Mouse (Mus musculus) gastrocnemius, adult 2 months (tissue): ENCODE data around the gene Prr23a3. TPM values are rescaled to one million over a fixed set of nuclear protein-coding genes. Genes with fewer than 3 reads are reported as not detected.

Experiments
- DNase-seq: peaks from one replicate; pipeline ENCODE4 v3.0.0; 2022
- H3K27ac ChIP-seq: fragments of 200-600 bp; 2 replicates; pipeline ENCODE4 v1.8.1; 2022; ENCODE audit warnings: mild to moderate bottlenecking
- H3K4me3 ChIP-seq: fragments of 200-600 bp; 2 replicates; pipeline ENCODE4 v1.8.1; 2022; ENCODE audit warnings: mild to moderate bottlenecking, moderate library complexity
- CTCF ChIP-seq: fragments of 200-600 bp; IDR thresholded peaks from 2 replicates; pipeline ENCODE4 v1.8.1; 2022; ENCODE audit warnings: antibody characterized with exemption, mild to moderate bottlenecking, moderate library complexity
- intact Hi-C: fragments of 180-260 bp; cut with DNase I; formaldehyde crosslinking; loops from one replicate; pipeline ENCODE4 v1.15.1; 2025
- long read RNA-seq, 2 experiments: library from polyadenylated mRNA; stranded (forward); transcript quantifications; one replicate each; pipeline ENCODE4 v2.0.0; 2021
- total RNA-seq, 2 experiments: library from RNA; stranded (reverse); gene quantifications; 2 replicates each; pipeline ENCODE4 v1.2.3; 2021

Prr23a3 gene
- not detected for total RNA-seq
- long read RNA-seq, experiment 1 = 0 reads
- long read RNA-seq, experiment 2 = 0 reads

DNA sequence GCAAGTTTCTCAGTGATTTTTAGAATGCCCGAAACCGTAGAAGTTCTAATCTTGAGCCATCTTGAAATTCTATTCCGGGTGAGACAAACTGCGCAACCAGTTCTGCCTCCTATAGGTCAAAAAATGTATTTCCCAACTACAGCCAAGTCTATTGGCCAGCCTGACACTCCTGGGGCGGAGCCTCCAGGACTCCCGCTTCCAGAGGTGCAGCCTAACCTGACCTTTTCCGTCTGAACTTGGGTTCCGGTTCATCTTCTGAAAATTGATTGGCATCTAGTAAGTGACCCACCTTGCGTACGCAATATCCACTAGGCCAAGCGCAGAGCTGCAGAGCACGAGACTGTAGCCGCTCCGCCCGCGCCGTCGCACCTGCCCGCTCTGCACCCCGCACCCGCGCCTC lies at the start of gene Prr23a3:
Gene Prr23a3, plus strand, starts transcription at position 197 of the 400 bp plus-strand sequence.
- DNase-seq = no peak
- Histone ChIP-seq H3K27ac (no peak within 1 kb of the TSS), H3K4me3 (no peak within 1 kb of the TSS)
- TF ChIP-seq CTCF = no peak
- intact Hi-C loops = no loop called here

GRCm38 (mm10) chr9:98816066-98816465 lies 48.5 kb upstream of the Prr23a3 start:
- DNase-seq = no peak
- intact Hi-C loops = loop anchor here (10.0 kb wide), 1 partner anchor 171 kb away; no protein-coding TSS in a partner anchor
- no peak for TF ChIP-seq CTCF
- Histone ChIP-seq H3K27ac (no peak overlapping the region), H3K4me3 (no peak overlapping the region)

DNA sequence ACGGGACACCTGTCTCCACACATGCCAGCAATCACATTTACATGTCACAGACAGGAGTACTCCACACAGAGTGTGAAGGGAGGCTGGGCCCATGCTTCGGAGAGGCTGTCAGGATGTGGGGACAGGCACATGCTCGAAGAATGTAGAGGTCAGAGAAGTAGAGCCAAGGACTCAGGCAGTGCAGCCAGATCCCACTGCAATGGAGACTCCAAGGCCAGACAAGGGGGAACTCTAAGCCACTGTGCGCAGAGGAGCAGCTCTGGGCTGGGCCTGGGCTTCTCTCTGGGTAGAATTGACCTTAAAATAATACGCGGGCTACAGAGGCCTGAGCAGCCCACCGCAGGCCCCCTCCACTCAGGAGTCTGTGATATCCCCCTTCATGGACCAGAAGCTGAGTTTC lies 47.0 kb upstream of the Prr23a3 start:
- Histone ChIP-seq H3K27ac (no peak overlapping the region), H3K4me3 (no peak overlapping the region)
- TF ChIP-seq CTCF = no peak
- intact Hi-C loops = loop anchor here (10.0 kb wide), 1 partner anchor 173 kb away; no protein-coding TSS in a partner anchor
- DNase-seq = no peak

DNA sequence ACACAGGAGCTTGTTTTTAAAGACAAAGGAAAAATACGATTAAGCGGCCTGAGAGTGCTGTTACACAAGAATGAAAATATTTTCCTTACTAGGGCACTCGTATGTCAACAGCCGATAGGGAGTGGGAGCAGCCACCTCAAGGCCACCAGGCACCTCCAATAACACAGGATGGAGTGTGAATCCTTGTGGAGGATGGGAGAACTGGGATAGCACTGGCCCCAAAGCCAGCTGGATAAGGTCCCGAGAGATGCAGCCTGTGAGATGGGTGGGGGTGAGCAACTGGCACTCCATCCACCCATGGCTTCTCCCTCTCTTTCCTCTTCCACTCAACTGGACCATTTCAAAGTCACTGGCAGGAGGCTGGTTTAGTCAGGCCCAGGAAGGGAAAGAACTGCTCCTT lies 45.6 kb upstream of the Prr23a3 start:
- no peak for TF ChIP-seq CTCF
- H3K4me3 ChIP-seq = no peak overlapping the region
- intact Hi-C loops = loop anchor here (10.0 kb wide), 1 partner anchor 174 kb away; no protein-coding TSS in a partner anchor
- DNase-seq = no peak
- H3K27ac ChIP-seq = no peak overlapping the region

DNA sequence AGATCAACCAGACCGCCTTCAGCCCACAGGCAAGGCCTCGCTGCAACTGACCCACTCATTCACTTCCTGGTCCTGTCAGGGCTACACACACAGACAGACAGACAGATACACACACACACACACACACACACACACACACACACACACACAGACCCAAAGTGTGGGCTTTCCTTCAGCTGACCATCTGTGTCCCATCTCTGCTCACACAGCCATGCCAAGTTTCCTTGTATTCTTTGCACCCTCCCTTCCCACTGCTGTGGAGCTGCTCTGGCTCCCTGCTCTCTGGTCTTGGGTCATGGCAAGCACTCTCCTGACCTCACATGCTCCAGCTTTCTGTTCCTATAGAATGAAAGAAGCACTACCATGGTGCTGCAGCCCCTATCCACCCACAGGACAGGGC lies 45.1 kb upstream of the Prr23a3 start:
- Histone ChIP-seq H3K27ac (no peak overlapping the region), H3K4me3 (no peak overlapping the region)
- intact Hi-C loops = loop anchor here (10.0 kb wide), 1 partner anchor 175 kb away; no protein-coding TSS in a partner anchor
- no peak for DNase-seq
- no peak for TF ChIP-seq CTCF

DNA sequence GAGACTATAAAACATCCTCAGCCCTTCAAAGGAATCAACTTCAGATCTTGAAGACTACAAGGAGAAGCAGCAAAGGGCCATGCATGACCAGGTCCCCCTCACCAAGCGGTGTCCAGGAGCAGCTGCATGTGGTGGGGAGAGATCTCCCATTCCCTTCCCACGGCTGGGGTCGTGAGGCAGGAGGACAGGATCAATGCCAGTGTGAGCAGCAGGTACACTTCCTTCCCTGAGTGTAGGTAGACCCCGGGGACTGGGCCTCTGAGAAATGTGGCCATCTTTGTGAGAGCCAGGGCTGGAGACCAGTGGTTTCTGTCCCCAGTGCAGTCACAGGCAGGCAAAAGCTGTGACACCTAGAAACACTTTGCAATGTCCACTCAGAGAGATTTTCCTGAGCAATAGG lies 44.1 kb upstream of the Prr23a3 start:
- Histone ChIP-seq H3K4me3 (no peak overlapping the region), H3K27ac (no peak overlapping the region)
- DNase-seq = no peak
- intact Hi-C loops = no loop called here
- TF ChIP-seq CTCF = no peak

- Histone ChIP-seq H3K27ac (no peak overlapping the region), H3K4me3 (no peak overlapping the region)
- intact Hi-C loops = no loop called here
- TF ChIP-seq CTCF = no peak
- DNase-seq = no peak
These were observed 43.5 kb upstream of the Prr23a3 start for GRCm38 (mm10) chr9:98821067-98821466.

DNA sequence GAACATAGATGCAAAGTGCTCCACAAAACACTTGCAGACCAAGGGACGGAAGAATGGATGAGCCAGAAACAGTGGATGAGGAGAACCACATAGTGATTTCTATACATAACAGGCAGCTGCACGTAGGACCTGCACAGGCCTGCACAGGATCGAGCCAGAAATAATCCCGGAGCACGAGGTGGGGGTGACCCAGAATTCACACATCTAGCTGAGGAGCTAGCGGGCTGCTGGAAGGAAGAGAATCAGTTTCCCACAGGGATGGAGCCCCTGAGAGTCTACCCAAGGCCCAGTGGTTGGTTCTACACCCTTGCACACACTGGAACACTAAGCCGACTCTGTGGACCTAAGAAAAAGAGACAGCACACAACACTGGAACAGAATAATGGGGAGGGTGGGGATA lies 40.8 kb upstream of the Prr23a3 start:
- DNase-seq = no peak
- intact Hi-C loops = no loop called here
- Histone ChIP-seq H3K4me3 (no peak overlapping the region), H3K27ac (no peak overlapping the region)
- TF ChIP-seq CTCF = no peak

- DNase-seq = no peak
- H3K4me3 ChIP-seq = no peak overlapping the region
- intact Hi-C loops = no loop called here
- no peak overlapping the region for H3K27ac ChIP-seq
- no peak for TF ChIP-seq CTCF
These were observed 35.1 kb upstream of the Prr23a3 start for GRCm38 (mm10) chr9:98829508-98829907.

DNA sequence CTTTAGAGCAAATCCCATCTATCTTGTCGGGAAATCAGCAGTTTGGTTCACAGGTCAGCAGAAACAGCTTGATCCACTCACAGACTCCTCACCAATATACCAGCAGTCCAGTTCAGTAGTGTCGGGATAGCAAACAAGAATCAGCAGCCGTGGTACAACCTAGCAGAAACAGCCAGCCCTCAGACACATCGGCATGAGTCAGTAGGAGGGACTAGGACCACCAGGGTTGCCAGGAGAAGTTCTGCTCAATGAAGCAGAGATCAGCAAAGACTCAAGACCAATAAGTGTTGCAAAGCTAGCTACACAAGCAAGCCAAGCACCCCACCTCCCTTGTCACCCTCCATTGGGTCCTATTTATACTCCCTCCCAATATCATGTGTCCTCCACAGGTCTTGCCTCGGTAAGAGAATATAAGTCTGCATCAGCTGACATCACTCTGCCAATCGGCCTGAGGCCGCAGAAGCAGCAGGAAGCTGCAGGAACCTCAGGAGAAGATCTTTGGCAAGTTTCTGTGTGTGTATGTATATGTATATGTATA lies 27.0 kb upstream of the Prr23a3 start:
- Histone ChIP-seq H3K4me3 (no peak overlapping the region), H3K27ac (no peak overlapping the region)
- no peak for DNase-seq
- intact Hi-C loops = no loop called here
- TF ChIP-seq CTCF = no peak

DNA sequence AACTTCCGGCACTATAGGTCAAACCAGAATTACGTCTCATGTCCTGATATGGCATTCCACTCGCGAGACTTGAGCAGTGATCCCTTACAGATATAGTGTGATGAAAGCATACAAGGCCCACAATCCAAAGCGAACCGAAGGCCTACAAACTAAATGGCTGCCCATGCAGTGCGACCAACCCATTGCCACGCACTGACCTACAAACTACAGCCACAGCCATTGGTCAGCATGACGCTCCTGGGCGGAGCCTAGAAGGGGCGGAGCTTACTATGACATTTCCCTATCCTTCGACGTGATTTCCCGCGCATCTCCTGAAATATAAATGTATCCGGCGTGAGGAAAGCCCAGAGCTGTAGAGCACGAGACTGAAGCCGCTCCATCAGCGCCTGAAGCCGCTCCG lies 22.4 kb upstream of the Prr23a3 start, which contains the start of gene Prr23a1:
Gene Prr23a1, plus strand, starts transcription at position 387 of the 400 bp plus-strand sequence.
- Histone ChIP-seq H3K4me3 (no peak within 1 kb of the TSS), H3K27ac (no peak within 1 kb of the TSS)
- no peak for DNase-seq
- TF ChIP-seq CTCF = no peak
- intact Hi-C loops = no loop called here

- no peak within 1 kb of the TSS for H3K4me3 ChIP-seq
- intact Hi-C loops = no loop called here
- H3K27ac ChIP-seq = no peak within 1 kb of the TSS
- TF ChIP-seq CTCF = no peak
- DNase-seq = no peak
These were observed 8.4 kb upstream of the Prr23a3 start, which contains the start of gene Prr23a2 for GRCm38 (mm10) chr9:98856210-98856609. Prr23a2 (plus strand) TSS chr9:98856494.

DNA sequence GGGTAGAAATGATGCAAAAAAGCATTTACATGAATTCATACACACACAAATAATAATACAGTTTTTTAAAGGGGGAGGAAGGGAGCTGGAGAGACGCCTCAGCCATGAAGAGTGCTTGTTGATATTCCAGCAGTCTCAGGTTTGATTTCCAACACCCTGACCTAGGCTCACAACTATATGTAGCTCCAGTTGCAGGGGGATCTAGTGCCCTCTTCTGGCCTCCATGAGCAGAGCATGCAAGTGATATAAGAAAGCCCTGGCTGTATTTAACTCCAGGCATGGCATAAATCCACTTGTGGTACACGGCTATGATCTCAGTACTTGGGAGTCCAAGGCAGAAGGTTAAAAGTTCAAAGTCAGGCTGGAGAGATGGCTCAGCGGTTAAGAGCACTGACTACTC lies 1.1 kb upstream of the Prr23a3 start:
- intact Hi-C loops = no loop called here
- Histone ChIP-seq H3K4me3 (no peak overlapping the region), H3K27ac (no peak overlapping the region)
- peak; percentile 32 for TF ChIP-seq CTCF
- no peak for DNase-seq

DNA sequence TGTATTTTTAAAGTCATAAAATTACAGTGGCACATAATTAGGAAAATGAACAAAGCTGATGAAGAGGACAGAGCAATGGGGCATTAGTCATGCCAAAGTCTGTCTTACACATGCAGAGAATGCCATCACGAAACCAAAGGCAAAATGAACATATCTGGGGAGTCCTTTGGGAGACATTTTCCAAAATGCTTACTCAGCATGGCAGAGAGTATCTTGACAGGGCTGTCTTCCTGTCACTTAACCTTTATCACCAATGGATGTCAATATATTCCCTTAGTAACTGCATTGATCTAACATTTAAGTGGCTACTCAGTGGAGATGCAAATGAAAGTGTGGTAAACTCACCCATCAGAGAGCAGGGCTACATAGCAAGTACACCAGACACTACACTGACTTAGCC lies 36.9 kb downstream of the Prr23a3 start:
- intact Hi-C loops = no loop called here
- H3K4me3 ChIP-seq = no peak overlapping the region
- DNase-seq = no peak
- no peak for TF ChIP-seq CTCF
- no peak overlapping the region for H3K27ac ChIP-seq
